Mouse (Mus musculus) c-Kit-positive CD71-positive TER-119-negative erythroid progenitor cells, embryonic 14.5 days (primary cell): ENCODE measurements around the gene Pidd1.
A peak's percentile ranks its signal among the peaks of the same experiment; 100 is the strongest.

Source experiments
- DNase-seq: peaks from one replicate; pipeline ENCODE4 v3.0.0-alpha.2; 2013; ENCODE audit warnings: low read depth

The Pidd1 gene

GRCm38 (mm10) chr7:141435856-141436522 is 7.8 kb downstream of the Pidd1 start:
- no peak for DNase-seq

- peak; percentile 78 for DNase-seq
Measured at GRCm38 (mm10) chr7:141435129-141435855, 8.5 kb downstream of the Pidd1 start.

GRCm38 (mm10) chr7:141434464-141434863 is 9.4 kb downstream of the Pidd1 start:
- DNase-seq: no peak

GRCm38 (mm10) chr7:141433517-141434400 is 10.1 kb downstream of the Pidd1 start:
- DNase-seq: no peak

- no peak for DNase-seq
Measured at GRCm38 (mm10) chr7:141432741-141433516, 10.9 kb downstream of the Pidd1 start.

GRCm38 (mm10) chr7:141432186-141432611 is 11.6 kb downstream of the Pidd1 start:
- no peak for DNase-seq

- DNase-seq: no peak
Measured at GRCm38 (mm10) chr7:141431434-141432185, 12.2 kb downstream of the Pidd1 start.

GRCm38 (mm10) chr7:141430585-141431240 is 13.1 kb downstream of the Pidd1 start:
- no peak for DNase-seq

GRCm38 (mm10) chr7:141429840-141430584 is 13.8 kb downstream of the Pidd1 start:
- no peak for DNase-seq

- DNase-seq: no peak
Measured at GRCm38 (mm10) chr7:141429310-141429709, 14.5 kb downstream of the Pidd1 start, which contains the start of gene Cend1. Cend1 (minus strand) TSS chr7:141429491.

- DNase-seq: no peak
Measured at GRCm38 (mm10) chr7:141428701-141429100, 15.1 kb downstream of the Pidd1 start.

GRCm38 (mm10) chr7:141426948-141427730 is 16.7 kb downstream of the Pidd1 start:
- DNase-seq: no peak

- DNase-seq: no peak
Measured at GRCm38 (mm10) chr7:141423811-141424210, 20.0 kb downstream of the Pidd1 start.

- DNase-seq: no peak
Measured at GRCm38 (mm10) chr7:141420030-141420702, 23.7 kb downstream of the Pidd1 start.

GRCm38 (mm10) chr7:141418970-141419369 is 24.9 kb downstream of the Pidd1 start:
- no peak for DNase-seq

- DNase-seq: no peak
Measured at GRCm38 (mm10) chr7:141417731-141418681, 25.8 kb downstream of the Pidd1 start.
